Mouse (Mus musculus) lung, postnatal 0 days (tissue): ENCODE results near the gene Luzp1.

Experiments
- CTCF ChIP-seq: IDR thresholded peaks from 2 replicates; pipeline ENCODE4 v1.5.1; 2016; ENCODE audit warnings: antibody characterized with exemption, mild to moderate bottlenecking
- EP300 ChIP-seq: IDR thresholded peaks from 2 replicates; pipeline ENCODE4 v1.6.1; 2016; ENCODE audit warnings: antibody characterized with exemption, mild to moderate bottlenecking, control low read depth

DNA sequence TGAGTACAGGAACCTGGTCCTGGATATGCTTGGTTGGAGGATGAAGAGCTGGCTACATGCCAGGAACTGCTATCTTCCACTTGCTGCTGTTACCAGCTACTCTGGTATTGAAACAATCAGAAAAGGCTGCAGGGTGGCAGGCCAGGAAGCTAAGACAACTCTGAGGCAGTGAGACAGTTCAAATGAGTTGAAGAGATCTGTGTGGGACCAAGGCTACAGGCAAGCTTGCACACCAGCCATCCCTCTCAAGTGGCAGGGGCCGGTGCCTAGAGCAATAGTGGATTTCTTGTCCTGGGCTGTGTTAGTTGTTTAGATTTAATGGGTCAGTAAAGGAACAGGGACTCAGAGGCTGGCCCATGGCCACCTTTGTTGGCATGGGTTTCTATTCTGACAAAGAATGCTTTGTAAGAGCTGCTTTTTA is 78.8 kb downstream of the Luzp1 start:
- TF ChIP-seq CTCF = no peak
- TF ChIP-seq EP300 = no peak
